Mouse (Mus musculus) naive thymus-derived CD4-positive, alpha-beta T cell, adult 2 months (primary cell): ENCODE results near the gene Dhdh.
A peak's percentile ranks its signal among the peaks of the same experiment; 100 is the strongest.

Source experiments
- DNase-seq: peaks from one replicate; pipeline ENCODE4 v3.0.0-alpha.2; 2011; ENCODE audit warnings: low read depth

Gene Dhdh

DNA sequence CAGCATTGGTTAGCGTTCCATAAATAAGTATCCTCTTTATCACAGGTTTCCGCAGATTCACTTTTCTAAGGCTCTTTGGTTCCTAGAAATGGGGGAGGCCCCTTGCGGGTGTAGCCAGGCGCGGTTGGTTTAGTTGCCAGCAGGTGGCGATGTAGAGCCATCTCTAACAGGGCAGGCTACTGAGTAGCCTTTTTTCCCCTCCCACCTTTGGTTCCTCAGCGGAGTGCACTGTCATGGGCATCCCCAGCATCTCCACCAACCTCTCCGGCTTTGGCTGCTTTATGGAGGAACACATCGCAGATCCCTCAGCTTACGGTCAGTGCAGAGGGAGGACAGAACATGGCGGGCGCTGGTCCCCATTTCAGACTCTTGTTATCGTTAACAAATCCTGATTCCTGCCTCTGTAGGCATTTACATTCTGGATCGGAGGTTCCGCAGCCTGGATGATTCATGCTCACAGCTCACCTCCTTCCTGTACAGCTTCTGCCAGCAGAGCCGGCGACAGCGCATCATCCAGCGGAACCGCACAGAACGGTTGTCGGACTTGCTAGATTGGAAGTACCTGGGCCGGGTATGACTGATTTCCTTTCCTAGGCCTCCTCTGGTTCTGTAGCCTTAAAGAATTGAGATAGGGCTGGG, 37.1 kb downstream of the Dhdh start:
- DNase-seq, result peak; percentile 91

DNA sequence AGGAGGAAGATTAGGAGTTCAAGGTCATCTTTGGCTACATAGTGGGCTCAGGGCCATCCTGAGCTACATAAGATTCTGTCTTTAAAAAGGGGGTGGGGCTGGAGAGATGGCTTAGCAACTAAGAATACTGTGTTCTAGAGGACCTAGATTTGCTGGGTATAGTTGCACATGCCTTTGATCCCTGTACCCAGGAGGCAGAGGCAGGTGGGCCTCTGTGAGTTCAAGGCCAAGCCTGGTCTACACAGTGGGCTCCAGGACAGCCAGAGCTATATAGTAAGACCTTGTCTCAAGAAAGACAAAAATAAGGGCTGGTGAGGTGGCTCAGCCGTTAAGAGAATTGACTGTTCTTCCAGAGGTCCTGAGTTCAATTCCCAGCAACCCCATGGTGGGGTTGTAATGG, 38.6 kb downstream of the Dhdh start:
- no peak for DNase-seq

DNA sequence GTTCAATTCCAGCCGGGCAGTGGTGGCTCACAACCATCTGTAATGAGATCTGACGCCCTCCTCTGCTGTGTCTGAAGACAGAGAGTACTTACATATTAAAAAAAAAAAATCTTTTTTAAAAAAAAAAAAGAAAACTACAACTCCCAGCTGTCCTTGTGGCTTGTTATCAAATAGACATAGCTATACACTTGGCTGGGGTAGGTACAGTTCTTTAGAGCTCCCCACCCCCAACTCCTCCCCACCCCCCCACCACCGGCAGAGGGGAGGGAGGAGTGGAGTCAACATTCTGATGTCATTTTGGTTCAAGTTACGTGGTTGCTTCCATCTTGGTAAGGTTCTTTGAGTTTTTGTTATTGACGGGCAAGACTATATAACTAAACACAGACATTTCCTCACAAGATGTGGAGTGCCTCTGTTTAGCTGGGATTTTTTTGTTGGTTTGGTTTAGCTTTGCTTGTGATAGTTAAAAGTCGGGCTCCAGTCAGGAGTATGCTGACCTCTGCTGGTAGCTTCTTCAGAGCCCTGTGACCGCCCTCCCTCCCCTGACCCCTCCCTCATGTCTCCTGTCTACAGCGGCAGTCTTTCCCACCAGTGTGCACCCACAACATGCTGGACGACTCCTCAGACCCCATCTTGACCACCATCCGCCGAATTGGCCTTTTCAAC, 41.1 kb downstream of the Dhdh start:
- DNase-seq, result peak; percentile 72

DNA sequence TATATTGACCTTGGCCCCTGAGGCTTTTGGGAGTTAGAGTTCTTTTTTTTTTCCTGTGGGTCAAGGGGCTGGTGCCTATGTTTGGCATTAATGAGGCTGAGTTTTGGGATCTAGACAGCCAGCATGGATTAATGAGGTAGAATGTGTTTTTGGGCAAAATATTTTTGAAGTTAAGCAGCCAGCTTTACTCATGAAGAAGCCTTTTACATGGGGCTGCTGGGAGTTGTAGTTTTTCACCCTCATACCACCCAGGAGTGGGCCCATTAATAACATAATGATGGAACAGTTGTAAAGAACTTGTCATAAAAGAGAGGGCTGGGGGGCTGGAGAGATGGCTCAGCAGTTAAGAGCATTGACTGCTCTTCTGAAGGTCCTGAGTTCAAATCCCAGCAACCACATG, 42.0 kb downstream of the Dhdh start:
- DNase-seq, result no peak

DNA sequence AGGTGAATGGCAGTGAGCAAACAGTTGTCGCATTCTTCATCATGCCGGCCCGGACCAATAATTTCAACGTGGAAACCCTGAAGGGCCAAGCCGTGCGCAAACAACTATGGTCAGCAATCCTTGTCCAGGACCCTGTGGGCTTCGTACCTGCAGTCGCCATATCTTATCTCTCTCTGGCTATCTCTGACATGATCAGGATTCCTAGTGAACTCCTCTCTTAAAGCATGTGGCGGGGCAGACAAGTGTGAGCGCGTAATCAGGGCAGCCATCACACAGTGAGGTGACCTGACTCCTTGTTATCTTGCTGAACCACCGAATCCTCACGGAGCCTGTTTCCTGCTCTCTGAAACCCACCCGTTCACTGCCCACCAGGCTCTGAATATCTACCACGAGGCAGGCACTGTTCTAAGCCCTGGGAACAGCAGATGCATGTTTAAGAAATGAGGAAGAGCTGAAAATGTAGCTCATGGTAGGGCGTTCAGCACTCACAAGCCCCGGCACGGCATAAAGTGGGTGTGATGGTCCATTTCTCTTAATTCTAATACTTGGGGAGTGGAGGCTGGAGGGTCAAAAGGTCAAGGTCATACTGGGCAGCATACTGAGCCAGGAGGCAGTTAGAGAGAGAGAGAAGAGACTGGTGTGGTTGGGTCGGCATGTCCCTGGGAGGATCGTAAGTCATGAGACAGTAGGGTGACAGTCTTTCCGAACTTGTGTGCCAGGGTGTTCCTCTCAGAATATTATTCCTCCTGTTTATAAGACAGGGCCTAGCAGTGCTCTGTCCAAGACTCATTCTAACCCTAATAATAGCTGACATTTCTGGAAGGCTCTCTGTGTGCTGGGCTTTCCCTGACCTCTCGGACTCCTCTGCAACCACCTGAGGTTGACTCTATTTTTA, 44.8 kb downstream of the Dhdh start:
- no peak for DNase-seq

DNA sequence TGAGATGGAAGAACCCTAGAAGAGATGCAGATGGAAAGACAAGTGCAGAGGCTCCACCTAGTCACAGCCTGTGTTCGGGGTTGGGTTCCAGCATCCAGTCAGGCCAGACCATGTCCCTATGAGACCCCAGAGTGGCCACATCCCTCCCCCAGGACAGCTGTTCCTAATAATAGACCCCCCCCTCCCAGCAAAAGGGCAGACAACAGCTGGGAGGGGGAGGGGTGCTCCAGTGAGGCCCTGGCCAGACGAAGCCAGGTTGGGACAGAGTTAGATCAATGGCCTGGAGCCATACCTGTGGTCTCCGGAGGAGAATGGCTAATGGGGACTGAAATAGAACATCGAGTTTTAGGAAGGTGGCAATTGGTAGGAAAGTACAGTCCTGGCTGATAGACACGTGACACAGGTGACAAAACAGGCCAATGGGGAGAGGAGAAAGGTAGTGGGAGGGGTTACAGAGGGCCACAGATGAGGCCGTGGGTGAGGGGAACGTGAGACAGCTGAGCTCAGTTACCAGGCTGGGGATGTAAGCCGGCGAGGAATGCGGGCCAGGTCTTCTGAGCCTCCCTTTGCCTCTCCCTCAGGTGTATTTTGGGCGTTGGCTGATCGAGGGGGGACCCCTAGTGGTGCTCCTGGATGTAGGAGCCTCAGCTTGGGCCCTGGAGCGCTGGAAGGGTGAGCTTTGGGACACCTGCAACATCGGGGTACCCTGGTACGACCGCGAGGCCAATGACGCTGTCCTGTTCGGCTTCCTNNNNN, 50.9 kb downstream of the Dhdh start, which contains the start of gene Ruvbl2:
Gene Ruvbl2, minus strand, starts transcription at position 576 of the 756 bp plus-strand sequence.
- DNase-seq, result no peak

DNA sequence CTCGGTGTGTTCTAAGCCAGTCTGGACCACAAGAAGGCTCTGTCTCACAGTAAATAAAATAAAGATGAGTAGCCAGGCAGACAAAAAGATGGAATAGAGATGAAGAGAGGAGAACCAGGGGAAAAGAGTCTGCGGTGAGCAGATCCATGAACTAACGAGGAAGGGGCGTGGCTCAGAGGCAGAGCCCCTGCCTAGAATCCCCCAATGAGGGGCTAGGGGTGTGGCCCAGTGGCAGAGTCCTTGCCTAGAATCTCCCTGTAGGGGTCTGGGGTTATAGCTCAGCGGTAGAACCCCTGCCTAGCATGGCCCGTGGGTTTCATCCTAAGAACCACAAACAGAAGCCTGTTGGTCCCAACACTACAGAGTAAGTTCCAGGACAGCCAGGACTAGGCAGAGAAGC, 51.6 kb downstream of the Dhdh start:
- no peak for DNase-seq

DNA sequence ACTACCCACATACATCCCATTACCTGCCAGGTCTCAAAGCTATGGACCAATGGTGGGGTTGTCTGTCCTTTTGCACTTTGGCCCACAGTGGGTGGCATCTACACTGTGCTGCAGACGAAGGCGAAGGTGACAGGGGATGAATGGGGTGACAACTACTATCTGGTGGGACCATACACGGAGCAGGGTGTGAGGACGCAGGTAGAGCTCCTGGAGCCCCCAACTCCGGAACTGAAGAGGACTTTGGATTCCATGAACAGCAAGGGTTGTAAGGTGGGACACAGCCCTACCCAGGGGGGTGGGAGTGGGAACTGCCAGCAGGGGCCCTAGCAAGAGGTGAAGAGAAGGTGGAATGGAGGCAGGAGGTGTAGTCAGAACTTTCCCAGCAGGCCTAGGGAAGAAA, 52.2 kb downstream of the Dhdh start:
- no peak for DNase-seq

DNA sequence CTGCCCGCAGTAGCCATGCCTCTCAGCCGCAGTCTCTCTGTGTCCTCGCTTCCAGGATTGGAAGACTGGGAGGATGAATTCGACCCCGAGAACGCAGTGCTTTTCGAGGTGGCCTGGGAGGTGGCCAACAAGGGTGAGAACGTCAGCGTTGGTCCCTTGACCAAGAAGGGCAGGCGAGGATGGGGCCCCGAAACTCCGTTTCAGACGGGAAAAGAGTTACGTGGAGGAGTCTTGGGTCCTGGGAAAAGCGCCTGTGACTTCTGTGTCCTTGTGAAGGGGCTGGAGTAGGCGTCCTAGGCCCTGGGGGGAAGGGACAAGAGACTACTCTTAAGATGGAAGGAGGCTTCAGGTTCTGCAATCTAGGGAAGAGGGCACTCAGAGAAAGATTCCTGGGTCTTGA, 53.6 kb downstream of the Dhdh start:
- DNase-seq, result peak; percentile 40

DNA sequence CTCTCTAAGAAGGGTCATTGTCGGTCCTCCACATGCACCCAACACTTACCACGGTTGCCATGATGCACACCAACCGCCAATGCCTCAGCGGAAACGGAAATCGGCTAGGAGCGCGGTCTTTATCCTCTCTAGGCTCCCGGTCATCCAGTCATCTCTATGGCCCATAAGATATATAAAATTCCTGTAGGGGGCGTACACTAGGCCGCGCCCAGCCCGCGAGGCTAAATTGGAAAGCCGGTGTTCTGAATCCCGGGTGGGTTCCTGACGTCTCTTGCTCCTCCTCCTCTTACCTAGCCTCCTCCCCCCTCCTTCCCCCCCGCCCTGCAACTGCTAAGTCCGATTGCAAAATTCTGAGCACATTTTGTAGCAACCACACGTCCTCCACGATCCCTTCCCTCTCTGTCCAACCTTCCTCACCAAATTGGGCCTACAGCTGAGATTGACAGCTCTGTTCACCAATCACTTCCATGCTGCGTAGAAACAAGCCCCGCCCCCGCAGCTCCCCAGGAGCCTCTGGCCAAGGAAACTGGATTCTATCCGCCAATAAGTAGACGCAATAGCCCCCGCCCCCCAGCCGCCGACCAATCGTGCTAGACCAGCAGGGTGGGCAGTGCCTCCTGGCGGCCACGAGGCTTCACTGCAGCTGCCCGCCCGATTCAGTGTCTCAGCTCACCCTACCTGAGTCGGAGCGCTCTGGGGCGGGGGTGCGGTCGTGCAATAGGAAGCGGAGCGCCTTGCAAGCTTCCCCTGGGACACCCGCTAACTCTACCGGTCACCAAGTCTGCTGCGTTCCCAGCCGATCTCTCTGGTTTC, 54.2 kb downstream of the Dhdh start, which contains the start of gene Gys1:
Gene Gys1, plus strand, starts transcription at position 642 of the 813 bp plus-strand sequence.
- peak; percentile 100 for DNase-seq

DNA sequence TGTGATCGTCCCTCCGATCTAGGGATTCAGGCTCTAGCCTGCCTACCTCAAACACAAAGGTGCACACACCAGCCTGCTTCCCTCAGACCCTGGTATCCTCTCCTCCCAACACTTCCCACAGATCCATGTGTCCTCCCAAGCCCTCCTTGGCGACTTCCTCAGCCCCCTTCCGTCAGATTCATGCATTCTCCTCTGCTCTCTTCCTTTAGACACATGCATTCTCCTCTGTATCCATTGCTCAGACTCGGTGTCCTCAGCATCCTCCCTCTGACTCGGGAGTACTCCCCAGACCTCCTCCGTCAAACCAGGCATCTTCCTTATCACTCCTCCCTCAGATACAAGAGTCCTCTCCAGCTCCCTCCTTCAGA, 54.8 kb downstream of the Dhdh start:
- no peak for DNase-seq

DNA sequence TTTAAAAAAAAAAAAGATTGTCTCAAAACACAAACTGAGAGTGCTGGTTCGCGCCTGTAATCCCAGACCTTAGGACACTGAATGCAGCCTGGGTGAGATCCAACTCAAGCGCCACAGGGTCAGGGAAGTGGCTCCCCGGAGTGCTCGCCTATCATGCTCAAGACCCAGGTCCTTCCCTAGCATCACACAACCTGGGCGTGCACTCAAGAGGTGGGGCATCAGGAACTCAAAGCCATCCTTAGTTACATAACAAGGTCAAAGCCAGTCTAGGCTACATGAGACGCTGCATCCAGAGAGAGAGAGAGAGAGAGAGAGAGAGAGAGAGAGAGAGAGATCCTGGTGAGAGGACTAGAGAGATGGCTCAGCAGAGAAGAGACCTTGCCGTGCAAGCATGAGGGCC, 62.0 kb downstream of the Dhdh start:
- no peak for DNase-seq

DNA sequence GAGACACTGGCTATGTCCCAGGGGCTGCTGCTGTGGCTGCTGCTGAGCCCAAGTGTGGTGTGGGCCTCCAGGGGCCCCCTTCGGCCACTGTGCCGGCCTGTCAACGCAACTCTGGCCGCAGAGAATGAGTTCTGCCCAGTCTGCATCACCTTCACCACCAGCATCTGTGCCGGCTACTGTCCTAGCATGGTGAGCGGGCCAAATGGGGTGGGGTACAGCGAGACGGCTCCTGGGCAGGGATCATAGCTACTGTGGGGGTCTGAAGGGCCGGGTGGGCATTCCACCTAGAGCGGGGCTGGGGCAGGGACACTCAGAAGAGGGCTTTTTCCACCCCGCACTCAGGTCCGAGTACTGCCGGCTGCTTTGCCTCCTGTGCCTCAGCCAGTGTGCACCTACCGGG, 67.4 kb downstream of the Dhdh start:
- DNase-seq, result no peak
